Mouse (Mus musculus): ENCODE data around the gene Cntfr.
"Not testable (repeated sequence)": the region's sequence is repeated elsewhere in the genome, so short reads cannot be mapped to it uniquely, and the experiment has no call there.

DNA sequence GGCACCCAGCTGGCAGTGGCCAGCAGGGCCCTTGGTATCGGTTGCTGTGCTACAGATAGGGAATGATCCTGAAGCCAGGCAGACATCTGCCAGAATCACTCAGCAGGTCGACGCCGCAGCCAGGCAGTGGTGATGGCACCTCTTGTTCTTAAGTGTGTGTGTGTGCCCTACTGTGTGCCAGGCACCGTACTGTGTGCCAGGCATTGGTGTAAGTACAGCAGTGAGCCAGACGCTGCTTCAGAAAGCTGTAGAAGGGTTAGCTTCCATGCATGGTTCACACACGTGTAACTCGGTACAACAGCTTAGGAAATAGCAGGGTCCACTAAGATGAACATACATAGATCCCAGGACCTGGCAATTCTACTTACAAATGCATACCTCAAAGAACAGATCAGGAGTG lies 3.3 kb upstream of the Cntfr start:
- not testable (repeated sequence) for TF ChIP-seq CTCF (IDR thresholded peaks at IDR 0.05; ENCODE audit: low read depth); EP300 (optimal IDR thresholded peaks at IDR 0.05)
